Mouse (Mus musculus) embryonic stem cell, embryonic (primary cell): Measurements from ENCODE around the gene Med20.

Source experiments
- CTCF ChIA-PET, 4 experiments: fragments of 300-600 bp in 2 of 4; fragments of 350-600 bp in 2 of 4; sonication (Branson Sonifier 250); formaldehyde crosslinking; loops; one replicate each; lab custom pipeline; 2022; ENCODE audit warnings: inconsistent platforms in 2 of 4; lab: Charles Lee
- POLR2A ChIA-PET, 4 experiments: fragments of 300-600 bp in 2 of 4; fragments of 350-600 bp in 2 of 4; sonication (Branson Sonifier 250); formaldehyde crosslinking; loops; one replicate each; lab custom pipeline; 2022; ENCODE audit warnings: antibody characterized with exemption in 4 of 4, inconsistent platforms in 1 of 4; lab: Charles Lee

Gene Med20

DNA sequence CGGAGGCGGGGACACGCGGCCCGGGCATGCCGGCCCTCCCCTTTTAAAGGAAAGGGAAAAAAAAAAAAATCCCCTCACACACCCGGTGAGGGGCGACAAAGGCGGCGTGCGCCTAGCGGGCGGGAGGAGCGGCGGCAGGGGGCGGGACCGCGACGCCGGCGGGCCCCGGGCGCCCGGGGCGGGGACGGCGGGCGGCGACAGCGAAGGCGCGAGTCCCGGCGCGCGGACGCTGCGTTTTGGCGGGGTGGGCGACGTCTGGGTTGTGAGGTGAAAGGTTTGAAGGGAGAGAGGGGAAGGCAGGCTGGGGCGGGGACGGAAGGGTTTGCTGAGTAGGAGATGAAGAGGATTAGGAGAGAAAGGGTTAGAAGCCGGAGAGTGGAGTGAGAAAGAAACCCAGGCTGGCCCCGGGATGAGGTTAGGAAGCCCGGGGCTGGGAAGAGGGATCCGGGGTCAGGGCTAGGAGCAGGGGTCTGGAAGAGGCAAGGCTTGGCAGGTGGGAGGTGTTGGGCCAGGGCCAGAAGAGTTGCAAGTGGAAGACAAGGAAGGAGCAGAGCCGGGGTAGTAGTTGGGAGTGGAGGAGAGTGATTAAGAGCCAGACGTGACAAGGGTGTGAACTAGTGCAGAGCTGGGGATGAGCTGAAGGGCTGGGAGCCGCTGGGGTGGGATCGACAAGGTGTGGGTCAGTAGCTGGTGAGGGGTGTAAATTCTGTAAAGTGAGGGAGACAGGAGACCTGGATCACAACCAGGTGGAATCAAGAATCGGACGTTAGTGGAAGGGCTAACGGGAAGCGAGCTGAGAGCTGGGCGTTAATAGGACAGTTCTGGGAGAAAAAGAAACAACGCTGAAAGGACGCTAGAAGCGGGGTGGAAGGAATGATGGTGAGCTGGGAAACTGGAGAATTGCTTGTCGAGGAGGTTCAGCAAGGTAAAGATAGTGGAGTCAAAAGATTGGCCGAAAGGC, 18.6 kb downstream of the Med20 start:
- CTCF ChIA-PET = interaction anchor here (0.5 to 2.7 kb wide), 28 partner anchors 9 to 1477 kb away, joined by 3 to 9 read pairs (median 4); partner anchors contain the start of genes Bysl (in 1 of the 4), Frs3 (in 1 of the 4), Gm20517 (in 1 of the 4) and Mad2l1bp (in 1 of the 4)
- POLR2A ChIA-PET = interaction anchor here (0.6 to 2.6 kb wide), 35 partner anchors 9 to 1779 kb away, joined by 3 to 12 read pairs (median 3); partner anchors contain the start of genes Taf8 (in 3 of the 4), Gm21981 (in 1 of the 4) and Prickle4 (in 1 of the 4)

DNA sequence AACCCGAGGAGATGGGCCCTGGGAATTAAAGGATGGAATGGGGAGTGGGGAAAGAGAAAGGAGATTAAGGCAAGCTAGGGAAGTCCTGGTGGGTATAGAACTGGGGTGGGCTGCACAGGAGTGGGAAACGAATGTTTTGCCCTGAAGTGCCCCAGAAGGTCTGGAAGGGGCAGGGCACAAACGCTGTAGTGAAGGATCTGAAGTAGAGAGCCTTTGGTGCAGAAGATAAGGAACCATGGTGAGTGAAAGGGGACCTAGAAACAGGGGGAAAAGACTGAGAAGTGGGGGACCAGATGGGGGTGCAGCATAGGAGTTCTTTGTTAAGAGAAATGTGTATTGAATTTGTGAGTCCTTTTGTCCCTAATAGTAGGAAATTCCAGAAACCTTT, 19.3 kb downstream of the Med20 start, which contains the start of gene Usp49:
Gene Usp49 (plus strand): TSS at position 13 of the 388 bp plus-strand sequence.
- POLR2A ChIA-PET = interaction anchor here (0.6 to 2.6 kb wide), 19 partner anchors 8 to 788 kb away, joined by 3 to 12 read pairs (median 4); partner anchors contain the start of gene Taf8 (in 1 of the 4)
- CTCF ChIA-PET = interaction anchor here in 3 of 4 experiments (0.6 to 2.7 kb wide), 10 partner anchors 8 to 490 kb away, joined by 3 to 9 read pairs (median 4); no protein-coding TSS in a partner anchor

DNA sequence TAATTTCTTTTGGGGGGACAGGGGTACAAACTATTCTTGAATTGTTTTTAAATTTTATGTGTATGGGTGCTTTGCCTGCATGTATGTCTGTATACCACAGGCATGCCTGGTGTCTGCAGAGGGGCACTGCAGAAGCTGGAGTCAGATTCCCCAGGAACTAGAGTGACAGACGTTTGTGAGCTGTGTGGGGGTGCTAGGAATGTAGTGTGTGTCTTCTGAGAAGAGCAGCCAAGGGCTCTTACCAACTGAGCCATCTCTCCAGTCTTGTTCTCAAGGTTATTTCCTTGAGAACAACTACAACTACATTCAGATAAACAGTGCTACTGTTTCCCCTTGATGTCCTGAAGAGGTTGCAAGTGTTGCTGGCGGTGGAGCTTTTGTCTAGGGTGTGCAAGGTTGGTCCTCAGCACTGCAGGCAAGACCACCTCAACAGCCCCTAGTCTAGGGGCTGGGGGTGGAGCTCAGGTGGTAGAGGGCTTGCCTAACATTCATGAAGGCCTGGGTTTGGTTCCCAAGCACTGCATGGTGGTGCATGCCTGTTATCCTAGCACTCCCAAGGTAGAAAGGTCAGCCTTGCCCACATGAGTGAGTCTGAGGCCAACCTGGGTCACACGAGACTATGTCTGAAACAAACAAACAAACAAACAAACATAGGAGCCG, 20.9 kb downstream of the Med20 start:
- CTCF ChIA-PET = interaction anchor here in 2 of 4 experiments (1.1 to 1.4 kb wide), 2 partner anchors 11 kb away, joined by 3 to 7 read pairs; no protein-coding TSS in a partner anchor
- POLR2A ChIA-PET = interaction anchor here in 2 of 4 experiments (1.0 to 4.2 kb wide), 6 partner anchors 10 to 63 kb away, joined by 3 to 21 read pairs (median 4); partner anchors contain the start of genes Gm21981 (in 1 of the 2) and Prickle4 (in 1 of the 2)

DNA sequence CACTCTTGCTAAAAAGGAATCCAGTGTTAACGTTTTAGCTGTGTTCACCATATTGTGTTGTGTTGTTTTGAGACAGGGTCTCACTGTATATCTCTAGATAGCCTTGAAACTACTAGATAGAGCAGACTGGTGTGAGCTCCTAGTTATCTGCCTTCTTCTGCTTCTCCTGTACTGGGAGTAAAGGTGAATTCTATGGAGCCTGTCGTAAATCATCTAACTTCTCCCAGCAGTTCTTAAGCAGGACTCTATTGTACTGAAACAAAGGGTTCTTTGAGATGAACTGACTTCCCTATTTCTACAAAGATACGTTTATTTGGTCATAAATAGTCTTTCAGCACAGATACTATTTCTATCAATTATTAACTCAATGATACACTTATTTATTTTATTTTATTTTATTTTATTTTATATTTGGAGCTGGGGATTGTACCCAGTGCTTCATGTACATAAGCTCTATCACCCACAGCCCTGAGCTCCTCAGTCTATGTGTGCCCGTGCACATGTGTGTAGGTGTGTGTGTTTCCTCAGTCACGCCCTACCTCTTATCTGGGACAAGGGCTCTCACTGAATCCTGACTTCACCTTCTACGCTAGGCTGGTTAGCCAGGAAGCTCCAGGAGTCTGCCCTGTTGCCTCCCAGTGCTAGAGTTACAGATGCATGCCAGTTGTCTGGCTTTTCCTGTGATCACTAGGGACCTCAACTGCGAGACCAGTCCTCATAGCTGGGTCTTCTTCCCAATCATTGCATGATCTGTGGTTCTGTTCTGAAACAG, 22.8 kb downstream of the Med20 start:
- POLR2A ChIA-PET = interaction anchor here (0.5 to 4.2 kb wide), 14 partner anchors 8 to 493 kb away, joined by 3 to 21 read pairs (median 3); partner anchors contain the start of genes Gm21981 (in 1 of the 4), Prickle4 (in 1 of the 4) and Tomm6 (in 1 of the 4)
- CTCF ChIA-PET = interaction anchor here (0.5 to 1.4 kb wide), 8 partner anchors 9 to 132 kb away, joined by 3 to 14 read pairs (median 3); partner anchors contain the start of gene Taf8 (in 1 of the 4)

DNA sequence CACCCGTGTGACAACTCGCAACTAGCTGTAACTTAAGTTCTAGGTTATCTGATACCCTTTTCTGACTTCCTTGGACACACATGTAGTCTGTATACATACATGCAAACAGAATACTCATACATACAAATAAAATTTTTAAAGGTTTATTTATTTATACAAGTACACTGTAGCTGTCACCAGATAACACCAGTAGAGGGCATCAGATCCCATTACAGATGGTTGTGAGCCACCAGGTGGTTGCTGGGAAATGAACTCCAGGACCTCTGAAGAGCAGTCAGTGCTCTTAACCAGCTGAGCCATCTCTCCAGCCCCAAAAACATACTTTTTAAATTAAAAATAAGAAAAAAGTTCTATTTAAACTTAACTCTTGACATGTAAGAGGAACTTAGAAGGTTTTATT, 31.6 kb downstream of the Med20 start:
- CTCF ChIA-PET = interaction anchor here (0.6 to 1.8 kb wide), 28 partner anchors 10 to 458 kb away, joined by 3 to 14 read pairs (median 4); partner anchors contain the start of gene Gm21981 (in 1 of the 4)
- POLR2A ChIA-PET = interaction anchor here (0.7 to 2.1 kb wide), 18 partner anchors 9 to 478 kb away, joined by 3 to 9 read pairs (median 4); partner anchors contain the start of genes Taf8 (in 1 of the 4) and Usp49 (in 1 of the 4)

DNA sequence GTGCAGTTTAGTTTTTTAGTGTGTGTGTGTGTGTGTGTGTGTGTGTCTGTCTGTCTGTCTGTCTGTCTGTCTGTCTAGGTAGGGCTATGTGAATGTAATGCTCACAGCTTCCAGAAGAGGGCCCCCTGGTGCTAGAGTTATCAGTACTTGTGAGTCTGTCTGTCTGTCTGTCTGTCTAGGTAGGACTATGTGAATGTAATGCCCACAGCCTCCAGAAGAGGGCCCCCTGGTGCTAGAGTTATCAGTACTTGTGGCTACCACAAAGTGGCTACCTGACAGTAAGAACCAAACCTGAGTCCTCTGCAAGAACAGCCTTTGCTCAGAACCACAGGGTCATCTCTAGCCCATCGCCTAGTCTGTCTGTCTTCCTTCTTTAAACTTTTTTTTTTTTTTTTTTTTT, 35.3 kb downstream of the Med20 start:
- ChIA-PET POLR2A (interaction anchor here in 3 of 4 experiments (1.0 to 4.1 kb wide), 19 partner anchors 9 to 136 kb away, joined by 3 to 42 read pairs (median 4); no protein-coding TSS in a partner anchor), CTCF (interaction anchor here (0.6 to 5.1 kb wide), 38 partner anchors 9 to 1285 kb away, joined by 3 to 40 read pairs (median 4); partner anchors contain the start of genes Prickle4 (in 2 of the 4), Frs3 (in 1 of the 4), Gm21981 (in 1 of the 4) and Lrfn2 (in 1 of the 4))

DNA sequence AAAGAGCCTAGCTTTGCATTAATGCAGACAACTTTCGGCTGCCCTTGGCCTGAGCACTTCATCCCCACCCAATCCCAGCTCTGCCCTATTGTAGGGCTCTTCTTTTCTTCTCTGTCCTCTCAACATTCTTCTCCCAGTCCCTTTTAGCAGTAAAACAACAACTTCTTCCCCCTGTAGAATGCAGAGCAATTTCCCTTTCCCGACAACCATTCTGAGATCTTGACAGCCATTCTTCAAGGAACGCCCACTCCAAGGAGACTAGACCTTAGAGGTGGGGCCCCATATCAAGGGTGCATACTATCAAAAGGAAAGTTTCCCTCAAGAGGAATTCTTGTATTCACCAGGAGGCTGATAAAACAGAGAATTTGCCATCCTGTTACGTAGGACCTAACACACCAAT, 37.6 kb downstream of the Med20 start:
- ChIA-PET POLR2A (interaction anchor here (0.6 to 4.1 kb wide), 39 partner anchors 7 to 508 kb away, joined by 3 to 42 read pairs (median 4); partner anchors contain the start of genes Frs3 (in 1 of the 4), Gm21981 (in 1 of the 4), Prickle4 (in 1 of the 4) and Tomm6 (in 1 of the 4)), CTCF (interaction anchor here (0.9 to 5.1 kb wide), 19 partner anchors 9 to 452 kb away, joined by 3 to 40 read pairs (median 6); partner anchors contain the start of gene Usp49 (in 1 of the 4))

DNA sequence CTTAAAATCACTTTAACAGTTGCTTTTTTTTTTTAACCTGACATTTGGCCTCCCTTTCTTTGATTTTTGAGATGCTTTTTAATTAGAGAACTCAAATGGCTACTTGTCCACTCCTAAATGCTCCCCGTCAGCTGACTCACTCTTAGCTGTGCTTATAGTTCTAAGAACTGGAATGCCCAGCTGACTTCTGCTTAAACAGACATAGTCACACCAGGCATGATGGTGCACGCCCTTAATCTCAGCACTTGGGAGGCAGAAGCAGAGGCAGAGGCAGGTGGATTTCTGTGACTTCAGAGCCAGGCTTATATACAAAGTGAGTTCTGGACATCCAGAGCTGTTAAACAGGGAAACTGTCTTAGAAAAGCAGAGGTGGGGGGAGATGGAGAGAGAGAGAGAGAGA, 40.6 kb downstream of the Med20 start:
- POLR2A ChIA-PET = interaction anchor here (0.5 to 2.1 kb wide), 21 partner anchors 9 to 513 kb away, joined by 3 to 9 read pairs (median 3); no protein-coding TSS in a partner anchor

DNA sequence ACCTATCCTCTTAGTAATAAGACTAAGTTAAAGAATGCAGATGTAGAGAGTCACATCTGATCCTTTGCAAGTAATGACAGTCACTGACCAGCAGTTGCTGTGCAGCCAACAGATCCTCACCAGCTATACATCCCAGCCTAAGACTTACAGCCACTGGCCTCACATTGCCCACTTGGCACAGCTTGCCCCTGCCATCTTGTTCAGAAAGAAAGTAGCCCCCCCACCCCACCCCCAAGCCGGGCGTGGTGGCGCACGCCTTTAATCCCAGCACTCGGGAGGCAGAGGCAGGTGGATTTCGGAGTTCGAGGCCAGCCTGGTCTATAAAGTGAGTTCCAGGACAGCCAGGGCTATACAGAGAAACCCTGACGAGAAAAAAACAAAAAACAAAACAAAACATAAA, 43.0 kb downstream of the Med20 start:
- POLR2A ChIA-PET = interaction anchor here in 3 of 4 experiments (1.0 to 3.4 kb wide), 10 partner anchors 10 to 143 kb away, joined by 3 to 37 read pairs (median 4); no protein-coding TSS in a partner anchor
- CTCF ChIA-PET = interaction anchor here in 1 of 4 experiments (0.6 to 1.7 kb wide), 2 partner anchors 9 to 141 kb away, joined by 3 to 5 read pairs; no protein-coding TSS in a partner anchor

More for the DNA sequence above, 40.6 kb downstream of the Med20 start:
- CTCF ChIA-PET = interaction anchor here in 2 of 4 experiments (0.6 to 2.1 kb wide), 5 partner anchors 21 to 468 kb away, joined by 3 to 6 read pairs (median 3); no protein-coding TSS in a partner anchor

DNA sequence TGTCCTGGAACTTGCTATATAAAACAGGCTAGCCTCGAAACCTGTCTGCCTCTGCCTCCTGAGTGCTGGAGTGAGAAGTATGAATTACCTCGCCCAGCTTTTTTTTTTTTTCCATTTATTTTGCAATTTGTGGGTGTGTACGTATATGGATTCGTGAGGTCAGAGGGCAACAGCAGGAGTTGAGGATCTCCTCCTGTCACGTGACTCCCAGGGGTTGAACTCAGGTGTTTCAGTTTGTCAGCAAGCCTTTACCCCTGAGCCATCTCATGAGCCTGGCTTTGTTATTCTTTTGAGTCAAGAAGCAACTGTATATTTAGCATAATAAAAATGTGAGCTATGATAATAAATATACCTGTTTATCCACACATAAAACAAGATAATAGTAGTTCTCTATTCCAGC, 44.3 kb downstream of the Med20 start:
- ChIA-PET CTCF (interaction anchor here in 3 of 4 experiments (0.6 to 1.7 kb wide), 6 partner anchors 21 to 446 kb away, joined by 3 to 5 read pairs (median 3); no protein-coding TSS in a partner anchor), POLR2A (interaction anchor here in 2 of 4 experiments (0.6 to 3.4 kb wide), 20 partner anchors 8 to 762 kb away, joined by 3 to 37 read pairs (median 4); partner anchors contain the start of genes Frs3 (in 1 of the 2) and Usp49 (in 1 of the 2))

DNA sequence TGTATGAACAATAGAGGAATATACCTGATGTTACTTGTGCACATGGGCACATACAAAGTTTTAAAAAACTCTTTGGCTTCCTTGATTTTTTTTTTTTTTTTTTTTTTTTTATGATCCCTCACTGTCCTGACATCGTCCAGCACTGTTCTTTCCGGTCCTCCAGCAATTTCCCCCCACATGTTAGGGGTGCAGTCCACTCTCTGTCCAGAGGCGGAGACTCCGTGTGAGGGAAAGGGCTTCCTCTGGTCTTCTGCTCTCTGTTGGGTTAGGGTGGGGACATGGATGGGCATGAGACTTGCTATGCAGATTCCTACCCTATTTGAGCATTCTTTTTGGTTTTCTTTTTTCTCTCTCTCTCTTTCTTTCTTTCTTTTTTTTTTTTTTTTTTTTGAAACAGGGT, 46.5 kb downstream of the Med20 start:
- POLR2A ChIA-PET = interaction anchor here in 1 of 4 experiments (0.9 kb wide), 1 partner anchor 15 kb away, joined by 5 read pairs; no protein-coding TSS in a partner anchor
- CTCF ChIA-PET = no interaction called here

DNA sequence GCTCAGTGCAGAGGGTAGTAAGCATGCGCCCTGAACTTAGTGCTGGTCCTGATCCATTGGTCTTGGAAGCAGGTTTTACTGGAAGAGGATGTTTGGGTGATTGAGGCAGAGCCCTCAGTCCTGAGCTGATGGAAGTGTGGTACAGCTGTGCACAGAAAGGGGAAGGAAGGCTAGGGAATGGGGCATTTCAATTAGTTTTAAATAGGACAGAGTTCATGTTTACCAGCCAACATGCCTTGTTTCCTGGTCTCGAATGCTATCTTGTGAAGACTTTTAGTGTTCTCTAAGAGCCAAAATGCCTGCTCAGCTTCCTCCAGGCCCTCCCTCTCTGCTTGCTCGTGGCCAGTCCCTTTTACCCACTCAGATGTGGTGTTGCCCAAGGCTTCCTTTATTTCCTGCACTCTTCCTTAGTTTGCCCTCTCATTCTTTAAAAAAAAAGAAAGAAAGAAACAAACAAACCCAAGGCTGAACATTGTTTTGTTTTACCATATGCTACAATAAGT, 47.4 kb downstream of the Med20 start:
- POLR2A ChIA-PET = interaction anchor here in 2 of 4 experiments (0.6 to 0.9 kb wide), 2 partner anchors 12 to 14 kb away, joined by 3 to 5 read pairs; no protein-coding TSS in a partner anchor
- CTCF ChIA-PET = interaction anchor here in 1 of 4 experiments (0.5 kb wide), 1 partner anchor 196 kb away, joined by 10 read pairs; no protein-coding TSS in a partner anchor

DNA sequence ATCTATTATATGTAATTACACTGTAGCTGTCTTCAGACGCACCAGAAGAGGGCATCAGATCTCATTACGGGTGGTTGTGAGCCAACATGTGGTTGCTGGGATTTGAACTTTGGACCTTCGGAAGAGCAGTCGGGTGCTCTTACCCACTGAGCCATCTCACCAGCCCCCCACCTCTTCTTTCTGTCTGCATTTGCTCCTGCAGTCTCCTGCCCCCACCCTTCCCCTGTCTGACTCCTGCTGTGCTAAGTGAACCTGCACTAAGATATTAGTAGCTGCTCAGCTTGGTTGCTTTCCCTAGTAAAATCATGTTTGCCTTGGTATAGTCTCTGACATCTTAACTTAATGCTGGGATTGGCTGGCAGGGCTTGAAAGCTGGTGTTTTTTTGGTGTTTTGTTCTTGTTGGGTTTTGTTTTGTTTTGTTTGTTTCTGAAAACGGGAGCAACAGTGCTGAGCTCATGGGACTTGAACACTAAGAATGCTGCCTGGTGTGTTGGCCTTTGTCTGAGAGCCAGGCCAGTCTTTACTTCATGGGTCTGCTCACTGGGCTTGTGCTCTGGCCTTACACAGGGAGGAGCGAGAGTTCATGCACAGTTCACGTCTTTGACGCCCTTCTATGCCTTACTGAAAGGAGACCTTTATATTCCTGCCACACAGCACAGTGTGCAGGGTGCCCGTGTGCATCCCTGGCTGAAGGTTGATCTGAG, 51.8 kb downstream of the Med20 start:
- CTCF ChIA-PET = interaction anchor here (0.5 to 3.1 kb wide), 11 partner anchors 9 to 255 kb away, joined by 3 to 19 read pairs (median 4); partner anchors contain the start of genes Frs3 (in 1 of the 4), Gm21981 (in 1 of the 4) and Prickle4 (in 1 of the 4)
- POLR2A ChIA-PET = interaction anchor here in 2 of 4 experiments (0.6 to 3.1 kb wide), 11 partner anchors 8 to 178 kb away, joined by 3 to 17 read pairs (median 4); partner anchors contain the start of gene Frs3 (in 1 of the 2)

DNA sequence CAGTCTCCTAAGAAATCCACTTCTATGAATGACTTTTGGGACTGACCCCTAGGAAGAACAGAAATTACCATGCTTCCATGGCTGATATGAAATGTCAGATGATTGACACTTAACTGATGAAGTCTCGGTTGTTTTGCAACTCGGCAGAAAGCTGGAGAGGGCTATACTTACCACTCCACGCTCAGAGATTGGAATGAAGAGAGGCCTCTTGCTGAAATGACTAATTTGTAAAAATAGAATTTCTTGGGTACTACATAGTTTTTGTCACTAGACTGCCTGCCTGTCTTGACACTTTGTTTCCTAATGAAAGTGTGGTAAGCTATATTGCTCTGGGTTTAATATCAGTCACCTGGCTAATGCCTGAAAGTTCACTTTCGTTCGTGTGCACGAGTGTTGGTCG, 53.1 kb downstream of the Med20 start:
- ChIA-PET CTCF (no interaction called here), POLR2A (interaction anchor here in 3 of 4 experiments (0.6 to 3.1 kb wide), 11 partner anchors 8 to 55 kb away, joined by 3 to 17 read pairs (median 3); no protein-coding TSS in a partner anchor)
